Mouse (Mus musculus) frontal cortex, postnatal 10 days (tissue): ENCODE data around the gene Slc17a1.
A peak's percentile ranks its signal among the peaks of the same experiment; 100 is the strongest.

Experiments used
- DNase-seq, 2 experiments: peaks; one replicate each; pipeline ENCODE4 v3.0.0; 2022; ENCODE audit warnings: low spot score in 2 of 2, mixed read lengths in 1 of 2

The Slc17a1 gene

GRCm38 (mm10) chr13:23889011-23889605, 21.6 kb downstream of the Slc17a1 start:
- DNase-seq, result no peak

GRCm38 (mm10) chr13:23892592-23893268, 25.2 kb downstream of the Slc17a1 start:
- DNase-seq, result no peak

- no peak for DNase-seq
Observed at GRCm38 (mm10) chr13:23893269-23893593, 25.7 kb downstream of the Slc17a1 start.

- DNase-seq, result no peak
Observed at GRCm38 (mm10) chr13:23898242-23898641, 30.7 kb downstream of the Slc17a1 start.

GRCm38 (mm10) chr13:23906906-23907305, 39.4 kb downstream of the Slc17a1 start:
- DNase-seq, result no peak

- DNase-seq, result no peak
Observed at GRCm38 (mm10) chr13:23910121-23910520, 42.6 kb downstream of the Slc17a1 start.

GRCm38 (mm10) chr13:23911335-23911734, 43.8 kb downstream of the Slc17a1 start:
- DNase-seq, result no peak

- no peak for DNase-seq
Observed at GRCm38 (mm10) chr13:23913791-23914306, 46.3 kb downstream of the Slc17a1 start.

- no peak for DNase-seq
Observed at GRCm38 (mm10) chr13:23914376-23915167, 47.0 kb downstream of the Slc17a1 start, which contains the start of gene Slc17a4. TSS of gene Slc17a4 (minus strand) at chr13:23915009.

- no peak for DNase-seq
Observed at GRCm38 (mm10) chr13:23916132-23916531, 48.6 kb downstream of the Slc17a1 start.

- DNase-seq, result no peak
Observed at GRCm38 (mm10) chr13:23917674-23918073, 50.1 kb downstream of the Slc17a1 start.

- DNase-seq, result no peak
Observed at GRCm38 (mm10) chr13:23925792-23926191, 58.2 kb downstream of the Slc17a1 start.

GRCm38 (mm10) chr13:23928637-23929036, 61.1 kb downstream of the Slc17a1 start:
- no peak for DNase-seq

- no peak for DNase-seq
Observed at GRCm38 (mm10) chr13:23930461-23930860, 62.9 kb downstream of the Slc17a1 start.

- DNase-seq, result no peak
Observed at GRCm38 (mm10) chr13:23930904-23931303, 63.4 kb downstream of the Slc17a1 start.

- no peak for DNase-seq
Observed at GRCm38 (mm10) chr13:23933421-23934210, 66.1 kb downstream of the Slc17a1 start, which contains the start of gene Hist1h2ba. TSS of gene Hist1h2ba (minus strand) at chr13:23934156.

GRCm38 (mm10) chr13:23934211-23934520, 66.6 kb downstream of the Slc17a1 start, which contains the start of gene Hist1h2aa:
TSS of gene Hist1h2aa (plus strand) at chr13:23934462.
- no peak for DNase-seq

GRCm38 (mm10) chr13:23938699-23939098, 71.1 kb downstream of the Slc17a1 start:
- peak in 1 of 2 experiments; percentile 27 for DNase-seq

GRCm38 (mm10) chr13:23940291-23940690, 72.7 kb downstream of the Slc17a1 start:
- no peak for DNase-seq

- DNase-seq, result no peak
Observed at GRCm38 (mm10) chr13:23942861-23943260, 75.3 kb downstream of the Slc17a1 start.
